Mouse (Mus musculus) erythroblast, embryonic 14.5 days (primary cell): ENCODE data around the gene Pde8a.

Experiments used
- GATA1 ChIP-seq: IDR thresholded peaks from 2 replicates; pipeline ENCODE4 v1.6.1; 2012; ENCODE audit warnings: low read length, inconsistent platforms, mixed read lengths
- TAL1 ChIP-seq: IDR thresholded peaks from 3 replicates; pipeline ENCODE4 v1.6.1; 2012; ENCODE audit warnings: low read length, inconsistent platforms, mixed read lengths

DNA sequence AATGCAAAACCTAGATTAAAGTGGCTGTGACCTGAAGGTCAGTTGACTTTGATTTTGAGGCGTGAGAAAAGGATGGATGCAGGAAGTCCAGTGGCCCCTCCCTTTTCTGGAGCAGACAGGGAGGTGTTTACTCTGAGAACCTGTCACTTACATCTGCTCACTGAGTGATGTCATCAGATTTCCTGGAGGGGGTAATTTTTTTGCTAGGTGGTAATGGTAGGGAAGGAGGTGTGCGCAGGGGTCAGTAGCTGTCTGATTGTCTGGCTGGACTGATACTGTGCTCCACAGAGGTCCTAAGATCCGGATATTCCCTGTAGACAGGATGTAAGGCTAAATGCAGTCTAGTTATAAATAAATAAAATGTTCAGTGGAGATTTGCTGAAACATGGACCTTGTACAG is 59.5 kb downstream of the Pde8a start:
- TF ChIP-seq GATA1: no peak
- TF ChIP-seq TAL1: no peak
